Mouse (Mus musculus) CD4-positive, CD25-positive, alpha-beta regulatory T cell, adult 2 months (primary cell): ENCODE data around the gene Aars.
"Not testable (repeated sequence)": the region's sequence is repeated elsewhere in the genome, so short reads cannot be mapped to it uniquely, and the experiment has no call there.

Experiments
- DNase-seq: peaks from one replicate; pipeline ENCODE4 v3.0.0-alpha.2; 2012; ENCODE audit warnings: low read depth, low spot score

Aars gene

DNA sequence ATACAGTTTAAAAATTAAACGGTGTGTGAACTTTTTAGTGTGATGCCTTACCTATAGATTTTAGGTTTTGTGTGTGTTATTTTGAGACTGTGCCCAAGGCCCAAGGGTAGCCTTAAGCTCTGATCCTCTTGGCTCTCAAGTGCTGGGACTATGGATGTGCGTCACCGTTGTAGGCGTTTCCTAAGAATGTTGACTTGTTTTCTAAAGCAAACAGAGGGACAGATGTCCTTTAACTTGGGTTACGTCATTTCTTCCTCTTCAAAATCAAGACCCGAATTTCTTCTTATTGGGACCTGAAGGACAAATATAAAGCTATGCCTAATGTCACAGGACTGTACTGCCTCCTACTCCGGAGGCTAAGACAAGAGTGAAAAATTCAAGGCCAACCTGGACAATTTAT is at the start of gene Aars:
TSS of gene Aars (plus strand) at position 229 of the 400 bp plus-strand sequence.
- no peak for DNase-seq

DNA sequence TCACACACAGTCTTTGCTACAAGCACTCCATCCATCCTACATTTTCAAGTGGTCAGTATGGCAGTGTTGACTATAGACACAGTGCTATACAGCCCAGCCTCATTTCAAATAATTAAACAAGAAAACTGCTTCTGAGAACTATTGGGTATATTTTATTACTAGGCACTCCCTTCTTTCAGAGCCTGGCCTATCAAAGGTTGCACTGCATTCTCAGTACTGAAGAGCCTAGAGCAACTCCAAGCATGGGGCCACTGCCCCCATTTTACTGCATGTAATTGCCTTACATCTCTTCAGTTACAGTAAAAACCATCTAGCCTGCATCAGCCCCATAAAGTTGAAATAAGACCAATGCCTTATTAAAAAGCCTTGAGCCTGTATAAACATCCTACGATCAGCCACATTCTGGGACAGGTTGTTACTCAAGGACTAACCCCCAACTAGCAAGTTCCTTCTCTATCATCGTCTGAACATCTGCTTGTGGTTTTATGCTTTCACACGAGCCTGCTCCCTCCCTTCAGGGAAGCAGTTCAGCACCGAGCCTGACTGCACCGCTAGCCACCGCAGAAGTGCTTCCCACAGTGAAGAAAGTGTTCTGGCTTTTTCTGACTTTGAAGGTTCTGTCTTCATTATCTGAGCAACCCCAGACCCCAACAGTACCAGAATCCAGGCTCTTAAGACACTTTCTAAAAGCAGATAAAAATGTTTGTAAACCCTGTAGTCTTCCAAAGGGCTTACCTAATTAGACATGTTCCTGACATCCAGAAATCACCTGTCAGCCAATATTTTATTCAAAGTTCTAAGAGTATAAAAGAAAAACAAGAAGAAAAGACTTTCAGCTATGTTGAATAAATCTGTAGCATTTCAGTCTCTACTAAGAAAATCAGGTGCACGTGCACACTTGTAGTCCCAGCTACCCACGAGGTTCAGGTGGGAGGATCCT is 44.9 kb upstream of the Aars start:
- DNase-seq: peak; percentile 24

DNA sequence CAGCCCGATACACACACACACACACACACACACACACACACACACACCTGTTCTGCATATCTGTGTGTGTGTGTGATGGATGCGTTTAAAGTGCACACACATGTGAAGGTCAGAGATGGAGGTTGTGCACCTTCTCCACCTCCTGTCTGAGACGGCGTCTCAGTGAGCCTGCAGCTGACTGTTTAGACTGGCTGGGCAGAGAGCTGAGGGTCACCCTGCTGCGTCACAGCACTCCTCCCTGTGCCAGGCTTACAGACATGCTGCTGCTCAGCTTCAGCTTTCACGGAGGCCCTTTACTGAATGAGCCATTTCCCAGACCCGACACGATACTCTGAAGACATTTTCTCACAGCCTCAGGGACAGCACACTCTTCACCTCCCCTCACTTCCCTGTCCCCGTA is 42.9 kb upstream of the Aars start:
- DNase-seq: no peak

DNA sequence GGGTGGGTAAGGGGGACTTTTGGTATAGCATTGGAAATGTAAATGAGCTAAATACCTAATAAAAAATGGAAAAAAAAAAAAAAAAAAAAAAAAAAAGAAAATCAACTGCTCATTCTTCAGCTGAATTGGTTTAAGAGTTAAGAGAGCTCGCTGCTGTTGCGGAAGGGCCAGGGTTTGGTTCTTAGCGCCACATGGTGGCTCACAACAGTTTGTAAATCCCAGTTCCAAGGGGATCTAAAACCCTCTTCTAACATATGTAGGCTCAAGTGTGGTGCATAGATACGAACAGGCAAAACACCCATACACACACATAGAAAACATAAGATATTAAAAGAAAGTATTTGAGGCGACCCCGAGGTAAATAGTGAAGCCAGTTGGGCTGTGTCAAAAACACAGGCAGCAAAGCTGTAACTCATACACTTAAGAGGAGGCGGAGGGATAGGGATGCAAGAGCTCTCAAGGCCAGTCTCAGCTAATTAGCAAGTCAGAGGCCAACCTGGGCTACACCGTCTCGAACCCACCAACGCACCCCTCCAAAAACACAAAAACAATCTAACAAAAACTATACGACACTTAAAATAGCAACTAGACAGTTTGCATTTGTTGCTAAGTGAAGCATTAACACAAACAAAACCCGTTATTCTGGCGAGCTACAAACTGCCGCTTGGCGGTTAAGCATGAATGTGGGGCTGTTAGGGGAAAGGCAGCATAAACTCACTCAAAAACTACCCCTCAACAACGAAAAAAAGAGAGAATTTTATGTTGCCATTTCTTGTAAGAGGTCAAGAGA is 36.1 kb upstream of the Aars start:
- peak; percentile 48 for DNase-seq

GRCm38 (mm10) chr8:110997547-110998531 is 35.1 kb upstream of the Aars start, which contains the start of gene Ddx19a:
Gene Ddx19a, minus strand, starts transcription at chr8:110997800.
- peak; percentile 95 for DNase-seq

DNA sequence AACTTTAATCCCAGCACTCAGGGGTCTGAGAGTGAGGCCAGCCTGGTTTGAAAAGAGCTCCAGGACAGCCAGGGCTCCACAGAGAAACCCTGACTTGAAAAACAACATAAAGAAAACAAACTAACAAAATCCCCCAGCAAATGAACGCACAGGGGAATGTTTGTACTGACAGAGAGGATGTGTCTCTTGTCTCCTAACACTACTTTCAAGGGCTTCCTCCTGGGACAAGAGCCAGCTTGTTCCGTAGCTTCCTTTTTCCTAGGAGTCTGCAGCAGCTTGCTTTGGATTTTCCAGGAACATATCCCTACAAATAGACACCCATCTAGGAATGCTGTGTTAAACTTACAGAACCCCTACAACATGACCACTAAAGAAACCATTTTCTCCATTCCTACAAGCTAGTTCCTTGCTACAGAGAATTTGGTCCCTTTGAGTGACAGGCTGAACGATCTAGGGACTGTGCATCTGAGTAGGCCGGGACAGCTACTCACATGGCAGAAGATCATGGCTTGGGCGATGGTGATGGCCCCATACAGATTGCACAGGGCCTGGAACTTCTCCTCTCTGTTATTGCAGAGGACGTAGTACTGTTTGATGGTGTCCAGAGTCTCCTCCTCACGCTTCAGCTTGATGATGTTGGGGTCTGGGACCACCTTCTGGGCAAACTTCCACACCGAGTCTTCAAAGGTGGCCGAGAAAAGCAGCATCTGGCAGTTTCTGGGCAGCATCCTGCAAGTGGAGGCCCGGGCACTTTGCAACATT is 22.5 kb upstream of the Aars start:
- DNase-seq: not testable (repeated sequence)

DNA sequence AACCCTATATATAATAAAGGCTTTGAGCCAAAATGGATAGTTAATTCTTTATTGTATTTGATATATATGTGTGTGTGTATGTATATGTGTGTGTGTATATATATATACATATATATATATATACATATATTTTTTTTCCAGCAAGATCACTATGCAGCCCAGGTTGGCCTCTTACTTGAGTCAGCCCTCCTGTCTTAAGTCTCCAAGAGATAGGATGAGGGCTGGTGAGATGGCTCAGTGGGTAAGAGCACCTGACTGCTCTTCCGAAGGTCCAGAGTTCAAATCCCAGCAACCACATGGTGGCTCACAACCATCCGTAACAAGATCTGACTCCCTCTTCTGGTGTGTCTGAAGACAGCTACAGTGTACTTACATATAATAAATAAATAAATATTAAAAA is 6.3 kb upstream of the Aars start:
- DNase-seq: not testable (repeated sequence)

DNA sequence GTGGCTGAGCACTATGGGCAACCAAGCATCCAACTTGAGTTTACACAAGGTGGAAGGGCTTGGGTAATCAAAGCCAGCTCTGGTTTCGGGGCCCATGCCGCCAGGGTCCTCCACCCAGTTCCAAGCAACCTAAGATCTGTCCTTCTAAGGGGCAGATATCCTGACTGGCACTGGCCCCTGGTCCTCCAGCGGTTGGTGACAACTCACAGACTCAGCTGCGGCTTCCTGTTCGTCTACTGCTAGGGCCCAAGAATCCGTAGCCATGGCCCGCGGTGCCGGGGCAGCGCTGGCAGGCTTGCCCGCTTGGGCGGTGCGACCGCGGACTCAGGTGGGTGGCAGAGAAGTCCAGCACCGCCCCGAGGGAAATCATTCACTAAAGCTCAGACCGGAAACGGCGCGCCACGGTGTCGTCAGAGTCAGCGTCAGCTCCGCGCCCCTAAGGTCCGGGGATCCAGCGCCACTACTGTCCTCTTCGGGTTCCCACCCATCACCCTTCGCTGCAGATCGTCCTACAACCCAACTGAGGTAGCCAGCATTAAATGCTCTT is 5.5 kb upstream of the Aars start:
- DNase-seq: peak; percentile 86

GRCm38 (mm10) chr8:111029589-111029988 is 3.4 kb upstream of the Aars start:
- DNase-seq: peak; percentile 73

- peak; percentile 70 for DNase-seq
Observed at GRCm38 (mm10) chr8:111030045-111030444, 2.9 kb upstream of the Aars start.

DNA sequence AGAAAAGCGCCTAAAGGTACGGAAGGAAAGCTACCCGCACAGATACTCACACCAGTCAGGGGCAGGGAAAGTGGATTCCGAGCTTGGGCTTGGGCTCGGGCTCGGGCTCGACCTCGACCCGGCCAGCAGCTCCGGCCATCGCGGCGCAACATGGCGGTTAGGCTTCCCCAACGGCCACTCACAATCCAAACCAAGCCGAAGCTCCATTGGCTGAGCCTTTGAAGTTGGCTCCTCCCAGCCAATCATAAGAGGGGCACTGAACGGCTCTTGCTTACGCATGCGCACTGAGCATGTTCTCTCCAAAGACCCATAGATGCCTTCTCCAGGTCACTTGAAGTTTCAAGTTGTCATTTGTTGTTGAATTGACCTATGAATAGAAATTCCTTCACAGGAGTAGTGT is 1.4 kb upstream of the Aars start, which contains the start of gene Ddx19b:
TSS of gene Ddx19b (minus strand) at position 180 of the 400 bp plus-strand sequence.
- DNase-seq: no peak

DNA sequence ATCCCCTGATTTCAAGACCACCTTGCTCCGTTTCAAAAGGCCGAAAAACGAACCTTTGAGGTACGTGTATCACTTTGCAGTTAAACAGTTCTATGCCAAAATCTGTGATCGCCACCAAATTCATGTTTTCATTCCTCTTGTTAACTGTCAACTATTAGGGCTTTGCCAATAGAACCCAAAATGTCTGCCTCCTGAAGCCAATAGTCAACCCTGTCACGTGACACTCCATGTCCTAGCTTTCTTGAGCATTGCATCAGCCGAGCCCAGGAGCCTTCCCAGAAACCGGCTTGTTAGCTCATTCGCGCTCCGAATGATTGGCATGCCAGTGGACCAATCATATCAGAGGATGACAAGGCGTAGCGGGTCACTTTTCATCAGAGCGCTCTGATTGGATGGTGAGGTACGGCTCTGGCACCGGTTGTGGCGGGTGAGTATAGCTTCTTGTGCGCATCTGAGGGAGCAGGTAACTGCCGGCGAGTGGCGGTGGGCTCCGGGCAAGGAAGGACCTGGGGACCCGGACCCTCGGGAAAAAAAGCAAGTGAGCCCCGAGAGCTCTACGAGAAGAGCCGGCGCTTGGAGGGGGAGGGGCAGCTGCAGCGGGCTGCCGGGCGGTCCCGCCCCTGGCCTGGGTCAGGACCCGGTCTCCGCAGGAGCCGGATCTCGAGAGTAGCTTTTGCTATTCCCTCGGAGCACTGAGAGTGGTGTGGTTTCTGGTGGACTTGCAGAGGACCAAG is 705 bp downstream of the Aars start:
- peak; percentile 99 for DNase-seq

- DNase-seq: peak; percentile 55
Observed at GRCm38 (mm10) chr8:111034276-111034675, 1.3 kb downstream of the Aars start.

GRCm38 (mm10) chr8:111036591-111036990 is 3.6 kb downstream of the Aars start:
- no peak for DNase-seq

- no peak for DNase-seq
Observed at GRCm38 (mm10) chr8:111042546-111042945, 9.6 kb downstream of the Aars start.

- peak; percentile 45 for DNase-seq
Observed at GRCm38 (mm10) chr8:111044003-111044734, 11.2 kb downstream of the Aars start.

- DNase-seq: peak; percentile 62
Observed at GRCm38 (mm10) chr8:111048694-111049093, 15.8 kb downstream of the Aars start.

DNA sequence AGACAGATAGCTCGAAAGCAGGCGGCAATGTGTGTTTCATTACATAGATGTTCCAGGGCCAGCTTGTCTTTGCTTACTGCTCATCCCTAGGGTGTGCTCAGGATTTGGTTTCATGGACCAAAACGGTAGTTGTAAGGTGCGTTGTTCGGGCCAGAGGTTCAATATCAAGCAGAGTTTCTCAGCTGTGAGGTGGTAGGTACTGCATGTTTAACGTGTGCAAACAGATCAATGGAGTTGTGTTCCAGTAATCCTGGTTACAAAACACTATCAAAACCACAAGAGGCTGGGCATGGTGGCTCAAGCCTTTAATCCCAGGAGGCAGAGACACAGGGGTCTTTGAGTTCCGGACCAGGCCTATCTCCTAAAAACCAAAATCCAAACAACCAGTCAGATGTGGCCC is 16.2 kb downstream of the Aars start:
- DNase-seq: no peak
